Mouse (Mus musculus): ENCODE data around the gene Uqcrq. TPM values are rescaled to one million over a fixed set of nuclear protein-coding genes. Genes with fewer than 3 reads are reported as not detected.

Uqcrq gene
- polyA plus RNA-seq, 1 experiment from 2014 or later = 612 TPM

GRCm38 (mm10) chr11:53463551-53464424 lies 33.2 kb upstream of the Uqcrq start:
- WGBS = 6% methylated on average over 55 of the region's 55 CpGs
- Histone ChIP-seq H3K27ac (0 out of 2 replicates have a peak overlapping the region, but pooled peaks have one; percentile 25), H3K9me3 (peaks cover 8% of the 10 kb centered on the region; the same call in 1 of the 2 replicates), H3K27me3 (ENCODE audit: poor library complexity, severe bottlenecking) (peaks cover 100% of the 10 kb centered on the region), H3K36me3 (replicated peaks) (no peaks in the 10 kb centered on the region), H3K4me1 (peaks cover 33% of the 10 kb centered on the region), H3K4me3 (peak overlapping the region; percentile 58)
- peak; percentile 55 for DNase-seq (ENCODE audit: extremely low spot score, low spot score)

GRCm38 (mm10) chr11:53461727-53462126 lies 31.1 kb upstream of the Uqcrq start:
- H3K4me3 ChIP-seq = no peak overlapping the region

DNA sequence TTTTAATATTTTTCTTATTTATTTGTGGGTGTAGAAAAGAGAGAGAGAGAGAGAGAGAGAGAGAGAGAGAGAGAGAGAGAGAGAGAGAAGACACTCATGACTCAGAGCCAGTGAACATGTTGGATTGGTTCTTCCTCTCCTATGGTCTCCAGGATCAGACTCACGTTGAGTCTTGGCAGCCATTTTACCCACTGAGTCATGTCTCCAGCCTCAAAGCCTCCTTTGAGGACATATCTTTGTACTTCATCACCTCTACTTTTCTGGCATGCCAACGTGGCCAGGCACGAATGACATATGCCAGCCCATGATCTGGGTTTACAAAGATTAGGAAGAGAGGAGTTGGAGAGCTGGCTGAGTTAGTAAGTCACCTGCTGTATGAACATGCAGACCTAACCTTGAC lies 29.6 kb upstream of the Uqcrq start:
- no peak overlapping the region for H3K4me3 ChIP-seq
- 84% methylated on average over 3 of the region's 3 CpGs for WGBS
- no peaks in the 10 kb centered on the region for H3K36me3 ChIP-seq (replicated peaks)
- no peak for DNase-seq (ENCODE audit: extremely low spot score, low spot score)
- H3K9me3 ChIP-seq = peaks cover 8% of the 10 kb centered on the region; the same call in 1 of the 2 replicates
- H3K27me3 ChIP-seq (ENCODE audit: poor library complexity, severe bottlenecking) = peaks cover 100% of the 10 kb centered on the region
- peaks cover 35% of the 10 kb centered on the region for H3K4me1 ChIP-seq
- no peak overlapping the region for H3K27ac ChIP-seq

More at GRCm38 (mm10) chr11:53461727-53462126, 31.1 kb upstream of the Uqcrq start:
- WGBS = 25% methylated on average over 5 of the region's 5 CpGs
- Histone ChIP-seq H3K27ac (no peak overlapping the region), H3K4me1 (peaks cover 38% of the 10 kb centered on the region), H3K36me3 (replicated peaks) (no peaks in the 10 kb centered on the region), H3K9me3 (peaks cover 8% of the 10 kb centered on the region; the same call in 1 of the 2 replicates), H3K27me3 (ENCODE audit: poor library complexity, severe bottlenecking) (peaks cover 100% of the 10 kb centered on the region)
- DNase-seq (ENCODE audit: extremely low spot score, low spot score) = no peak

GRCm38 (mm10) chr11:53458996-53459395 lies 28.4 kb upstream of the Uqcrq start:
- 60% methylated on average over 3 of the region's 3 CpGs for WGBS
- Histone ChIP-seq H3K27ac (no peak overlapping the region), H3K36me3 (replicated peaks) (no peaks in the 10 kb centered on the region), H3K27me3 (ENCODE audit: poor library complexity, severe bottlenecking) (peaks cover 93% of the 10 kb centered on the region), H3K4me1 (peaks cover 33% of the 10 kb centered on the region), H3K9me3 (no peaks in the 10 kb centered on the region), H3K4me3 (no peak overlapping the region)
- DNase-seq (ENCODE audit: extremely low spot score, low spot score) = no peak

DNA sequence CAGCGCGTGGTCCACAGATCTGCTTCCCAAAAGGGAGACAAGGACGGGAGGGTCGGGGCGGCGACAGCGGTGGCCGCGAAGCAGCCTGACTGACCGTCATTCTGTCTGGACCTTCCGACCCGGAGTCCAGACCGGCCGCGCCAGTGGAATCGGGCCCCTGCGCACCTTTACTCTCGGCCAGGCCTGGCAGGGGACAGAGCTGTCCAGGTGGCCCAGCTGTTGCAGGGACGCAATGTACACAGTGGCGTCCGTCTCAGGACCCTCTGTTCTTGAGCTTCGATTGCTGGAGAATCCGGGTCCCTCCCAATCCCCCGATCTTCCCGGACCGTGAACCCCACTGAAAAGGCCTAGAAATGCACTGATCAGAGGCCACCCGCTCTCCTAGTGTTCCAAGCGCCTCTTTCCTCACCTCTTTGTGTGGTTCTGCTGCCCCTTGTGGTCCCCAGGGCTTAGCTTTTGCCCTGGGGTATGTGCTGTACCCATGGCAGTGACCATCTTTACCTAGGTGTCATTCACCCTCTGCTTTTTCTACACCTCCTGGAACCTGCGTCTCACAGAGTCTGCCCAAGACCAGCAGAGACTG lies 26.8 kb upstream of the Uqcrq start:
- H3K4me3 ChIP-seq = peak overlapping the region; percentile 60
- peaks cover 23% of the 10 kb centered on the region for H3K4me1 ChIP-seq
- DNase-seq (ENCODE audit: extremely low spot score, low spot score) = no peak
- H3K9me3 ChIP-seq = no peaks in the 10 kb centered on the region
- peak overlapping the region; percentile 75 for H3K27ac ChIP-seq
- H3K36me3 ChIP-seq (replicated peaks) = no peaks in the 10 kb centered on the region
- peaks cover 78% of the 10 kb centered on the region for H3K27me3 ChIP-seq (ENCODE audit: poor library complexity, severe bottlenecking)
- WGBS = 5% methylated on average over 29 of the region's 29 CpGs

DNA sequence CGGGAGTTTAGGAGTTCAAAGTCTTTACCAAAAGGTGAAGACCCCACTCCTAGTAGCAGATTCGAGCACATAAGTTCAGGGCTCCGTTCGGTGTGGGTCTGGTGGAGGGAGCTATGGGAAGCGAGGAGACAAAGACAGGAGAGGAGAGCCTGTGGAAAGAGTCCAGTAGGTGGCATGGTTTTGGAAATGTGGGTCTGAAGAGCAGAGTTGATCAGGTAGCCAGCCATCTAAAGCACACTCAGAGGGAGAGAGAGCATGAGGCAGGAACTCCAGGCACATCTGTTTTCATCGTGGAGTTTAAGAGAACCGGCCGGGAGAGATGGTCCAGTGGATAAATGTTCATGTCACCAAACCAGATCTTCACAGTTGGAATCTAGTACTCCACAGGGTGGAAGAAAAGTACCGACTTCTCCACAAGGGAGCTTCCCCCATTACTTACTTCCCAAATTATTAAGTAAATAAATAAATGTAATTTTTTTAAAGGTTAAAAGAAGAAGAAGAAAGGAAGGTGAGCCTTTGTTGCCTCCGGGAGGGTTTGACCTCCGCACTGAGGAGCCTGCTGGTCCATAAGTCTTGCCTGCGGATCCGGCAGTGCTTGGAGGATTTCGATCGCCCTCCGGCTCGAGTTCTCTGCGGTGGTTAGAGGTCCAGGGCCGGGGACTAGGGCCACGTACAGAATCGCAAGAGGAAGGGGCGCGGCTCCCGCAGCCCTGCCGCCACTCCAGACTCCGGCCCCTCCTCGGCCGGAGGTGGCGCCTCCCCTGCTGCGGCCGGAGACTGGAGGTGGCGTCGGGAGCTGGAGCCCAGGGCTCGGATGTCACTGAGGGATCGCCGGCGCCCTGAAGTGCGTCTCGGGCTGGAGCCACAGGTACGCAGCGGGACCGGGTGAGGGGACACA lies 26.1 kb upstream of the Uqcrq start, which contains the start of the genes Gm10447 and Shroom1:
TSS of gene Gm10447 (minus strand) at position 637 of the 898 bp plus-strand sequence.
TSS of gene Shroom1 (plus strand) at position 732 of the 898 bp plus-strand sequence.
- H3K36me3 ChIP-seq (replicated peaks) = no peaks in the 10 kb centered on the region
- no peaks in the 10 kb centered on the region for H3K9me3 ChIP-seq
- peak within 1 kb of the TSS; percentile 75 for H3K27ac ChIP-seq
- H3K4me3 ChIP-seq = peak within 1 kb of the TSS; percentile 60
- WGBS = 4% methylated on average over 42 of the region's 42 CpGs
- DNase-seq (ENCODE audit: extremely low spot score, low spot score) = peak; percentile 55
- peaks cover 18% of the 10 kb centered on the region for H3K4me1 ChIP-seq
- peaks cover 70% of the 10 kb centered on the region for H3K27me3 ChIP-seq (ENCODE audit: poor library complexity, severe bottlenecking)

DNA sequence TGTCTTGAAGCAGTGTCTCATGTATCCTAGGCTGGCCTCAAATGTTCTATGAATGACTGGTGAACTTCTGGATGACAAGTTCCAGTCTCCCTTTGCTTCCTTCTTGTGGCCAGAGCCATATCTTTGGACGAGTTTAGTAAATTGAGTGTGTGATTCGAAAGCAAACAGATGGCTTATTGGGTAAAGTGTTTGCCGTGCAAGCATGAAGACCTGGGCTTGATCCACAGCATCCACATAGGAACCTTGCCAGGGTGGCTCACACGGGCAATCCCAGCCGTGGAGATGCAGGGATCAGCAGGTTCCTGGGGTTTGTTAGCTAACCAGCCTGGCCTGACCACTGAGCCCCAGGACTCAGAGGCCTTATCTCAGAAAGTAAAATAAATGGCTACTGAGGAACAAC lies 22.4 kb upstream of the Uqcrq start:
- no peaks in the 10 kb centered on the region for H3K36me3 ChIP-seq (replicated peaks)
- H3K9me3 ChIP-seq = no peaks in the 10 kb centered on the region
- H3K4me1 ChIP-seq = peaks cover 14% of the 10 kb centered on the region
- no peak for DNase-seq (ENCODE audit: extremely low spot score, low spot score)
- 87% methylated on average over 5 of the region's 5 CpGs for WGBS
- H3K4me3 ChIP-seq = no peak overlapping the region
- H3K27me3 ChIP-seq (ENCODE audit: poor library complexity, severe bottlenecking) = peaks cover 33% of the 10 kb centered on the region
- H3K27ac ChIP-seq = no peak overlapping the region

DNA sequence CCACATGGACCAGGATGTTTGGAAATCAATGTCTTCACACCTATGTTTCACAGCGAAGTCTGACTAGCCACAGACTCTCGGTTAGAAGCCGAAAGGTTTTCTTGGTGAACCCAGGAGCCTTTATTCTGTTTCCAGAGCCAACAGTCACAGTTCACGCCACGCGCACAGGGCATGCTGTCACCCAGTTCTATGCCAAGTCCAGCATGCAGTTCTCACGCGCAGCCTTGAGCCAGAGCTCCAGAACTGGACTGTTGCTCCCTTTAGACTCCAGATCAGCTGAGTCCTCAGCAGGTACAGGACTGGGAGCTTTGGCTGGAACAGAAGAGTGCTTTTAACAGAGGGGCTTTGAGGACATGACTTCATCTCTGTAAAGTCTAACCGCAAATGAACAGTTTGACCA lies 21.8 kb upstream of the Uqcrq start:
- no peak for DNase-seq (ENCODE audit: extremely low spot score, low spot score)
- Histone ChIP-seq H3K27me3 (ENCODE audit: poor library complexity, severe bottlenecking) (peaks cover 27% of the 10 kb centered on the region), H3K36me3 (replicated peaks) (no peaks in the 10 kb centered on the region), H3K4me3 (no peak overlapping the region), H3K9me3 (no peaks in the 10 kb centered on the region), H3K4me1 (peaks cover 11% of the 10 kb centered on the region), H3K27ac (no peak overlapping the region)
- 95% methylated on average over 9 of the region's 9 CpGs for WGBS

GRCm38 (mm10) chr11:53451361-53451760 lies 20.7 kb upstream of the Uqcrq start:
- H3K27ac ChIP-seq = no peak overlapping the region
- H3K9me3 ChIP-seq = no peaks in the 10 kb centered on the region
- H3K27me3 ChIP-seq (ENCODE audit: poor library complexity, severe bottlenecking) = peaks cover 17% of the 10 kb centered on the region
- 78% methylated on average over 2 of the region's 2 CpGs for WGBS
- peaks cover 1% of the 10 kb centered on the region; the same call in 1 of the 2 replicates for H3K4me1 ChIP-seq
- H3K36me3 ChIP-seq (replicated peaks) = no peaks in the 10 kb centered on the region
- H3K4me3 ChIP-seq = no peak overlapping the region
- no peak for DNase-seq (ENCODE audit: extremely low spot score, low spot score)

- H3K36me3 ChIP-seq (replicated peaks) = no peaks in the 10 kb centered on the region
- H3K9me3 ChIP-seq = no peaks in the 10 kb centered on the region
- WGBS = 65% methylated on average over 15 of the region's 15 CpGs
- no peaks in the 10 kb centered on the region for H3K4me1 ChIP-seq
- DNase-seq (ENCODE audit: extremely low spot score, low spot score) = no peak
- H3K27me3 ChIP-seq (ENCODE audit: poor library complexity, severe bottlenecking) = peaks cover 5% of the 10 kb centered on the region
- no peak overlapping the region for H3K4me3 ChIP-seq
- H3K27ac ChIP-seq = no peak overlapping the region
These were observed 19.6 kb upstream of the Uqcrq start for GRCm38 (mm10) chr11:53450070-53450705.

DNA sequence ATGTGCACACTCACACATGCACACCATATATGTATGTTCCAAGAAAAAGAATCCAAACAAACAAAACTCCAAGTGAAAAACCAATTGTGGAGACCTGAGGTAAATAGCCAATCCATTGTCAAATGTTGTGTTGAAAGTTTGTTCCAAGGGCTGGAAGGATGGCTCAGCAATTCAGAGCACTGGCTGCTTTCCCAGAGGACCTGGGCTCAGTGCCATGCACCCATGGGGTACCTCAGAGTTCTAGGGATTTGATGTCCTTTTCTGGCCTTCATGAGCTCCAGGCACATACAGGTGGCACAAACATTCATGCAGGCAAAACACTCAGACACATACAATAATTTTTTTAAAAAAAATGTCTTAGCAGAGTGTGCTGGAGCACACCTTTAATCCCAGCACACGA lies 17.9 kb upstream of the Uqcrq start:
- H3K36me3 ChIP-seq (replicated peaks) = no peaks in the 10 kb centered on the region
- WGBS = 84% methylated on average over 1 of the region's 1 CpGs
- H3K9me3 ChIP-seq = no peaks in the 10 kb centered on the region
- no peaks in the 10 kb centered on the region for H3K4me1 ChIP-seq
- H3K27me3 ChIP-seq (ENCODE audit: poor library complexity, severe bottlenecking) = no peaks in the 10 kb centered on the region
- DNase-seq (ENCODE audit: extremely low spot score, low spot score) = no peak
- no peak overlapping the region for H3K27ac ChIP-seq
- no peak overlapping the region for H3K4me3 ChIP-seq

- no peaks in the 10 kb centered on the region for H3K4me1 ChIP-seq
- H3K9me3 ChIP-seq = no peaks in the 10 kb centered on the region
- H3K4me3 ChIP-seq = no peak overlapping the region
- no peaks in the 10 kb centered on the region for H3K36me3 ChIP-seq (replicated peaks)
- 89% methylated on average over 8 of the region's 8 CpGs for WGBS
- H3K27me3 ChIP-seq (ENCODE audit: poor library complexity, severe bottlenecking) = no peaks in the 10 kb centered on the region
- no peak for DNase-seq (ENCODE audit: extremely low spot score, low spot score)
- H3K27ac ChIP-seq = no peak overlapping the region
These were observed 17.4 kb upstream of the Uqcrq start for GRCm38 (mm10) chr11:53447996-53448395.

All from forebrain, embryonic 10.5 days (tissue).